Mouse (Mus musculus) cerebellum, adult 11 months (tissue): Measurements from ENCODE around the gene Hist1h1a.
"Not testable (repeated sequence)": the region's sequence is repeated elsewhere in the genome, so short reads cannot be mapped to it uniquely, and the experiment has no call there.

Experiments used
- DNase-seq: peaks from one replicate; pipeline ENCODE4 v3.0.0; 2022

Gene Hist1h1a

DNA sequence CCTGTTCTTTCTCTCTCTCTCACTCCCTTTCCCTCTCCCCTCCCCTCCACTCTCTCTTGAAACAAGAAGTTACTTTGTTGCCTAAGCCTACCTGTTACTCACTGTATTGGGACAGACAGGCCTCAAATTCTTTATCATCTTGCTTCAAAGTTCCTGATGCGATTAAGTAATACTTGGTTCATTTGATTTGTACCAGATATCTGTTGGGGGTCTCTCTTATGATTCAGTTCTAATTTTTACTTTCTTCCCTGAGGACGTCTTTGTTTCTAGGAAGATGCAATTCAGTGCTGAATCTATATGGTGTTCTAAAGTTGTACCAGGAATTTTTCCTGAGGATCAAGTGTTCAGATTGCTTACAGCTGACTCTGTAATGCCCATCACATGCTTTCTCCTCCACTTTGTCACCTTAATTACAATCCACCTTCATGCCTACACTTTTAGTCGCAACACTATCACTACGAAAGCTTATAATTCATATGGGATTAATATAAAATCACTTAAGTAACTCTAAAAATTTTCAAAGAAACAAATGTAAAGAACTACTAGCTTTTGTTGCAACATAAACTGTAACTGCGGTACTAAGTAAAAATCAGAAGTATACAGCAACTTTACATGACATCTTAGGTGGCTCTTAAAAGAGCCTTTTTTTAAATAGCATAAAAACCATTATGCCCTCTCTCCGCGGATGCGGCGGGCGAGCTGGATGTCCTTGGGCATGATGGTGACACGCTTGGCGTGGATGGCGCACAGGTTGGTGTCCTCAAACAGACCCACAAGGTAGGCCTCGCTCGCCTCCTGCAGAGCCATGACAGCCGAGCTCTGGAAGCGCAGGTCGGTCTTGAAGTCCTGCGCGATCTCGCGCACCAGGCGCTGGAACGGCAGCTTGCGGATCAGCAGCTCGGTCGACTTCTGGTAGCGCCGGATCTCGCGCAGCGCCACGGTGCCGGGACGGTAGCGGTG lies 18.8 kb upstream of the Hist1h1a start:
- DNase-seq = no peak

DNA sequence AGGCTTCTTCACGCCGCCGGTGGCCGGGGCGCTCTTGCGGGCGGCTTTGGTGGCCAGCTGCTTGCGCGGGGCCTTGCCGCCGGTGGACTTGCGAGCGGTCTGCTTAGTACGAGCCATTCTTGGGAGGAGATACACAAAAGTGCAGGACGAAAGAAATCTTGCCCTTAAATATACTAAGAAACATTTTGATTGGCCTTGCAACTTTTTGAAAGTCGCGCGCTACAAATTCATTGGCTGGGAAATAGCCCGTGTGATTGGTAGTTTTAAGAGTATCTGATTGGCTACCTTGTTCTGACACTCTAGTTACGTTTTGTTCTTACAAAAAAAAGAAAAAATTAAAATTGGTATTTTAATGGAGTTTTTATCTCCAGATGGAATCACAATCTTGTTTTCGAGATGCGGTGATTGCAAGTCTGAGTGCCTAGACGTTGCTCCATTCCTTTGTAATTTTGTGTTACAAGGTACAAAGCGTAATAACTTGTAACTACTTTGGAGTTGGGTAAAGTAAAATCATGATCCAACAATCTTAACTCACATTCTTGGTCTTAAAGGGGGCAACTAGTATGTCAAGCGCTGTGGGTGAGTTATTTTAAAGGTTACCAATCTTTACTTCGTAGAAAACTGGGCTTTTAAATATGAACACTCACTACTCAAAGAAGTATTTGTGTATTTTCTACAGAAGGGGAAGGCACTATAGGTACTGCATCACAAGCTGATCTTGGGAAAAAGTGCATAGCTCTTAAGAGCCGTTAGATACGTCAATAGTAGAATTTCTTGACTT lies 17.9 kb upstream of the Hist1h1a start, which contains the start of gene Hist1h3c:
Gene Hist1h3c, minus strand, starts transcription at position 222 of the 781 bp plus-strand sequence.
- peak; percentile 70 for DNase-seq

DNA sequence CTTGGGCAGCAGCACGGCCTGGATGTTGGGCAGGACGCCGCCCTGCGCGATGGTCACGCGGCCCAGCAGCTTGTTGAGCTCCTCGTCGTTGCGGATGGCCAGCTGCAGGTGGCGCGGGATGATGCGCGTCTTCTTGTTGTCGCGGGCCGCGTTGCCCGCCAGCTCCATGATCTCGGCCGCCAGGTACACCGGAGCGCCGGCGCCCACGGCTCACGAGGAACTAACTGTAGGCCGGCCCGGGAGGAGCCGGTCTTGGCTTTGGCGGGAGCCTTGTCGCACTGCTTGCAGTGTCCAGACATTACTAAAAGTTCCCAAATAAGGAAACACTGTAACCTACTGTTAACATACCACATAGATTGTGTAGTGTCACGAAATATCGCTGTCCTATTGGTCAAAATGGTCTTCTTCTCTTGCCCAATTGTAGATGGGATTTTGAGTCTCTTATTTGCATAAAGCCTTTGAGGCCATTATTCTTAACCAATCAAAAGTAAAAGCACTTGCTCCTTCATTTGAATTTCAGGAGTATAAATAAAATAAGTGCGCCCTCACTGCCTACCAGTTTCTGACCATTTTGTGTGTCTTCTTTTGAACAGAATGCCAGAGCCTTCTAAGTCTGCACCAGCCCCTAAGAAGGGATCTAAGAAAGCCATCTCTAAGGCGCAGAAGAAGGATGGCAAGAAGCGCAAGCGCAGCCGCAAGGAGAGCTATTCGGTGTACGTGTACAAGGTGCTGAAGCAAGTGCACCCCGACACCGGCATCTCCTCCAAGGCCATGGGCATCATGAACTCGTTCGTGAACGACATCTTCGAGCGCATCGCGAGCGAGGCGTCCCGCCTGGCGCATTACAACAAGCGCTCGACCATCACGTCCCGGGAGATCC lies 17.0 kb upstream of the Hist1h1a start, which contains the start of gene Hist1h2bb:
Gene Hist1h2bb, plus strand, starts transcription at position 534 of the 880 bp plus-strand sequence.
- DNase-seq = peak; percentile 70

DNA sequence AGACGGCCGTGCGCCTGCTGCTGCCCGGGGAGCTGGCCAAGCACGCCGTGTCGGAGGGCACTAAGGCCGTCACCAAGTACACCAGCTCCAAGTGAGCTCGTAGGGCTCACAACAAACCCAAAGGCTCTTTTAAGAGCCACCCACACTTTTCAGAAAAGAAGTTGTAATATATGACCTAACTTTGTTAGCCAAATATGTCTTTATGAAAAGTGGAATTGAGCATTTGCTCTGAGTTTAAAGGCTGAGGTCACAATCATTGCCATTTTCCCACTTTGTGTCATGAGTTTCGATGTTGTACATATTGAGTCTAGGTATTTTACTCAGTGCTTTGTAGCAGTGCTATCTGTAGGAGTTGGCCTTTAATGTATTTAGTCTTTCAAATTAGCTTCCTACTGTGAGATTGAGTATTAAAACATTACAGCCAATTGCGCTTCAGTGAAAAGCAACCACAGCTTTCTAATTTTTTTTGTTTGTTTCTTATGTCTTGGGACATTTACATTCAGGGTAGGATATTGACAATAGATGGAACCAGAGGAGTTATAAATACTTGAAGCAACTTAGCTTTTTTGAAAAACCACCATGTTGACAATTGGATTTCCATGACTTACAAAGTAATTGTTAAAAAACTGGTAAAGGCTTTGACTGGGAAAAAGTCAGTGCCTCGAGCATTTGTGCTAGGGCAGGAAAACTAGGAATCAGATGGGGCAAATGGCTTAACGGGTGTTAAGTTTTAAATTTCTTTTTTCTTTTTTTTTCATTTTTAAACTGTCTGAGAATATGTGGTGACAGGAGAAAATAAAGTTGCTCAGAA lies 16.2 kb upstream of the Hist1h1a start:
- DNase-seq = no peak

DNA sequence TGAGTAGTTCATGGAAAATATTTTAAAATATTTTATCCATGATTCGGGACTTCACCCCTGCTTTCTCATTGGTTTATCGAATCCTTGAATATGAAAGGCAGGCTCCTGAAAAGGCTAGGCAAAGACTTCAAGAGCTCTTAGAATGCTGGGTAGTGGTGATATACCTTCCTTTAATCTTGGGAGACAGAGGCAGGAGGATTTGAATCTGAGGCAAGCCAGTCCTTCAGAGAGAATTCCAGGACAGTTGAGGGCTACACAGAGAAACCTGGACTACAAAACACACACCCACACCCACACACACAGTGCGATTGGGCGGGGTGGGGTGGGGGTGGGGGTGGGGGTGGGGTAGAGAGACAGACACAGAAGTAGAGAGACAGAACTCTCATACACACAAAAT lies 15.6 kb upstream of the Hist1h1a start:
- no peak for DNase-seq

DNA sequence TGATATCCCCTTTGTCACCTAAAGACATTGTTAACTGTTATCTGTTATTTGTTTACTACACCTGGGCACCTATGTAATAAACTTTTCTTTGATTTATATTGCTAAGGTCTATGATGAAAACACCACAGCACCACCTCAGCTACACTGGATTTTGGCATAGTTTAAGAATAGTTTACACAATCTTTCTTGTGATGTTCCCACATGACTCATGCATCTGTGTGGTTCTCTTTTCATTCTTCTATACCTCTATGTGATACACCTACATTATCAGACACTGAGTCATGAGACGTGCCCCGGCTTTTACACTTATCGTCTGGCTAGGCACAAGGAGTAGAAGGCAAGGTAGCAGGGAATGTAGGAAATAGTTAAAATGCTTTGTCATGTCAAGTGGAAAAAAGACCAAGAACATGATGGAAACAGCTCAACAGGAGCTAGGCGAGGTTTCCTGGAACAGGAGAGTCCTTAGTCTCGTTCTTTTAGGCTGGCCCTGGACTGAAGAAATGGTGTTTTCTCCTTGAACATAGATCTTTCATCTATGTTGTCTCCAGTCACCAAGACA lies 13.8 kb upstream of the Hist1h1a start:
- no peak for DNase-seq

DNA sequence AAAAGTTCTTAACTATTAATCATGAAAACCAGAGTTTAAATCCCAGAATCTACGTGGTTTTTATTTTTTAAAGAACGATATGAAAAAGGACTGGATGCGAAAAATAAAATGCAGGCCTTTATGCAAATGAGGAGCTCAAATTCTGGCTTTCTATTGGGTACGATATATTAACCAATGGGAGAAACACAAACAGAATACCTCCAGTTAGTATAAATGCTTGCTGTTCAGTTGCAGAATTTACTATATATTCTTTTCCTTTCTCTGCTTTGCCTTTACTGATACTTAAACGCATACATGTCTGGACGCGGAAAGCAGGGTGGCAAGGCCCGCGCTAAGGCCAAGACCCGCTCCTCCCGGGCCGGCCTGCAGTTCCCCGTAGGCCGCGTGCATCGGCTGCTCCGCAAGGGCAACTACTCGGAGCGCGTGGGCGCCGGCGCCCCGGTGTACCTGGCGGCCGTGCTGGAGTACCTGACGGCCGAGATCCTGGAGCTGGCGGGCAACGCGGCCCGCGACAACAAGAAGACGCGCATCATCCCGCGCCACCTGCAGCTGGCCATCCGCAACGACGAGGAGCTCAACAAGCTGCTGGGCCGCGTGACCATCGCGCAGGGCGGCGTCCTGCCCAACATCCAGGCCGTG lies 12.5 kb upstream of the Hist1h1a start, which contains the start of gene Hist1h2ab:
Gene Hist1h2ab, plus strand, starts transcription at position 288 of the 639 bp plus-strand sequence.
- DNase-seq = not testable (repeated sequence)

DNA sequence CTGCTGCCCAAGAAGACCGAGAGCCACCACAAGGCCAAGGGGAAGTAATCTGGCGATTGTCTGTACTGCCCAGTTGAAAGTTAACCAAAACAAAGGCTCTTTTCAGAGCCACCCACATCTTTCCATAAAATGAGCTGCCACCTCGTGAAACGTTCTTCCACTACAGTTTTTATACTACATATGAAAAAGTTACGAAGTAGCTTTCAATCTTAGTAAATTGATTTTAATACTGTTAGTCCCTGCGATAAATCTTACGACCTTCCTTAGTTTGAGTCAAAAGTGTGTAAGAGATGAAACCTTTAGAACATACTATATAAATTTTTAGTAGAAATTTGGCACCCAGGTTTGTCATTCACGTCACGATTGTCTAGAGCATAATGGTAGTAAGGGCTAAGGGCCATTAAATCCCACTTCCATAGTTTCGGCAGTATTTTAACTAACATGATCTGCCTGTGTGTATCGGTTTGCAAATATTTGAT lies 11.9 kb upstream of the Hist1h1a start:
- DNase-seq = no peak

DNA sequence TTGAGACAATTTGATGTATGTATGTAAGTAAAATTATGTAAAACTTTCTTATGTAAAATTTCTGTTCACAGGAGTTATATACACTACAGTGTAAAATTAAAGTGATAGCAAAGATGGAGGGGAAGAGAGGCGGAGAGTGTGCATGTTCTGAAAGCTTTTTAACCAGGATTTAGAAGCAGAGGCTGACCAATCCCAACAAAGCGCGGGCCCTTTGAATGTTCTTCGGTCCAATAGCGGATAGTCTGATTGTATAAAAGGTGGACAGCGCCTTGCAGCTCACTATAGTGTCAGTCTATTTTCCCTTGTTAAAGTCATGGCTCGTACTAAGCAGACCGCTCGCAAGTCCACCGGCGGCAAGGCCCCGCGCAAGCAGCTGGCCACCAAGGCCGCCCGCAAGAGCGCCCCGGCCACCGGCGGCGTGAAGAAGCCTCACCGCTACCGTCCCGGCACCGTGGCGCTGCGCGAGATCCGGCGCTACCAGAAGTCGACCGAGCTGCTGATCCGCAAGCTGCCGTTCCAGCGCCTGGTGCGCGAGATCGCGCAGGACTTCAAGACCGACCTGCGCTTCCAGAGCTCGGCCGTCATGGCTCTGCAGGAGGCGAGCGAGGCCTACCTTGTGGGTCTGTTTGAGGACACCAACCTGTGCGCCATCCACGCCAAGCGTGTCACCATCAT lies 11.3 kb upstream of the Hist1h1a start, which contains the start of gene Hist1h3b:
Gene Hist1h3b, plus strand, starts transcription at position 201 of the 675 bp plus-strand sequence.
- DNase-seq = peak; percentile 59

DNA sequence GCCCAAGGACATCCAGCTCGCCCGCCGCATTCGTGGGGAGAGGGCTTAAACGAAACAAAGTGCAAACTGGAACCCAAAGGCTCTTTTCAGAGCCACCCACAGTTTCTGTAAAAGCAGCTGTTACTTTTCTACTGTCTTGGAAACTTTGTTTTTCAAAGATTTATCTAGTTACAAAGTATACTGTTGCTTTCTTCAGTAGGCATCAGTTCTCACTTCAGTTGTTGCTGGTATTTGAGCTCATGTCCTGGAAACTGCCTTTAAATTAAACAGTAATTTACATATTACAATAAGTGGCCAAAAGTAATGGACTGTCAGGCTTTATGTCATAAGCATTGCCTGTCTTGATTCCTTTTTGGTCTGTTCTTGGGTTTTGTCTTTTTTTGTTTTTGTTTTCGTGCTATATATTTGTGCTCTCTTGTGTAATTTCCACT lies 10.7 kb upstream of the Hist1h1a start:
- DNase-seq = no peak

DNA sequence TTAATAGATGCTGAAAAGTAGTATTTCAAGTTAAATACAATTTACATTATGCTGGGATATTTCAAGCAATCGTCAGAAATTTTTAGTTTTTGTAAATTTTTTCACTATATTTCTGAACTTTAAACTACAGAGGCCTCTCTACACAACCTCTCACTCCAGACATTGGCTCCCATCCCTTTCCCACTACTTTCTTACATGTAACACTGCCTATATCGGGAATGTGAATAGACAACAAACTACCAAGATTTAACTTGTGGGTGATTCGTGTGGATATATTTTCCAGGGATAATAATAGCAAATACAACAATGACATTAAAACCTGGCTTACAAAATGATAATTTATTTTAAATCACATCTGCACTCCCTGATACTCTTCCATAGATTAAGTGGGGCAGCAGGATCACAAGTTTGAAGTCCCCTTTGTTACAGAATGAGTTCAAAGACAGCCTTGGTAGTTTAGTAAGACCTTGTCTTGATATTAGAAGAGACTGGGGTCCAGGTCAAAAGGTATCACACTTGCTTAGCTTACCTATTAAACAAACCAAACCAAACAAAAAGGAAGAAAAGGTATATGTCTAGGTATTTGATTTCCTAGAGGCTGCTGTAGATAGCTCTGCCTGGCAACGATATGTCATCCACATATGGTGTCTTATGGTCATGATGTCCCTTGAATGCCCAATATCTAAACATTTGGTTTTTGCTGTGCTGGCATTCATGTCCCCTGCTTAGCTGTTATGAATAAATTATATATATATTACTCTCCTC lies 10.0 kb upstream of the Hist1h1a start:
- no peak for DNase-seq

DNA sequence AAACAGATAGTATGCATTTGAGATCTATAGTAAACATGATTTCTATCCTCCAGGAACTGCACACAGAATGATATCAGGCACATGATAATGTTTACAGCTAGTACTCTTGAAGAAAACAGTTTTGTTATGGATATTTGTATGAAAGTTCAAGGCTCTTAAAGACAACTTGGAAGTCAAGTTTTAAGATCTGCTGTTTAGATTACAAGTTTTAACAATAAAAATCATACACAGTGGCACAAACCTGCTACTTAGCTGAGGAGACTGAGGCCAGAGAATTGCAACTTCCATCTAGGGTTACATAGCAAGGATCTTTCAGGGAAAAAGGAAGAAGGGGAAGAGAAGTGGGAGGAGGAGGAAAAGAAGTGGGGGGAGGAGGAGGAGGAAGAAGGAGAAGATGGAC lies 8.5 kb upstream of the Hist1h1a start:
- DNase-seq = no peak

DNA sequence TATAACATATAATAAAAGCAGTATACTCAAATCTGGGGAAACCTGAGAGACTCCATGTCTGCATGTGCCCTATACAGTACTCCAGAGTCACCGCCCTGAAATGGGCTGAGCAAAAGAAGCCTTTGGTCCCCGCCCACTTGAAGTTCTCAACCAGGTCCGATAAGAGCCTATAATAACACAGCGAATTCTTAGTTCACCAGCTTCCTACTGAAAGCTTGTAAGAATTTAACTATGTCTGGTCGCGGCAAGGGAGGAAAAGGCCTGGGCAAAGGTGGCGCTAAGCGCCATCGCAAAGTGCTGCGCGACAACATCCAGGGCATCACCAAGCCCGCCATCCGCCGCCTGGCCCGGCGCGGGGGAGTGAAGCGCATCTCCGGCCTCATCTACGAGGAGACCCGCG lies 6.7 kb upstream of the Hist1h1a start, which contains the start of gene Hist1h4b:
Gene Hist1h4b, plus strand, starts transcription at position 224 of the 400 bp plus-strand sequence.
- DNase-seq = peak; percentile 79

DNA sequence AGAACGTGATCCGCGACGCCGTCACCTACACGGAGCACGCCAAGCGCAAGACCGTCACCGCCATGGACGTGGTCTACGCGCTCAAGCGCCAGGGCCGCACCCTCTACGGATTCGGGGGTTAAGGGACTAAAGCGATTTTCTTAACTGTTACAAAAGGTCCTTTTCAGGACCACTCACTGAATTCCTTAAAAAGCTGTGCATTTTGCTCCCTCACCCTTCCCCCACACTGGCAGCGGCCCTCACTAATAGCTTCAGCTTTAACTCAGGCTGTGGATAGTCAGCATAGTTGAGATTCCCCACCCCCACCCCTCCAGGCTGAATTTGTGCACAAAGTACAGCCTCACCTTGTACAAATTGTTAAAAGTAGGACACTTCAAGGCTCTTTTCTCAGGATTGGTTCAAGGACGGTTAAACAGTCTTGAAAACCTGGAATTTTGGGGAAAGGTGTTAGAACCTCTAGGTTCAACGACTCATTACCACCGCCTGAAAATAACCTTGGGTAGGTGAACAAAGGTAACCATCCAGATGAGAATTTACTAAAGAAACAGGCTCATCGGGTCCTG lies 6.2 kb upstream of the Hist1h1a start:
- DNase-seq = no peak

DNA sequence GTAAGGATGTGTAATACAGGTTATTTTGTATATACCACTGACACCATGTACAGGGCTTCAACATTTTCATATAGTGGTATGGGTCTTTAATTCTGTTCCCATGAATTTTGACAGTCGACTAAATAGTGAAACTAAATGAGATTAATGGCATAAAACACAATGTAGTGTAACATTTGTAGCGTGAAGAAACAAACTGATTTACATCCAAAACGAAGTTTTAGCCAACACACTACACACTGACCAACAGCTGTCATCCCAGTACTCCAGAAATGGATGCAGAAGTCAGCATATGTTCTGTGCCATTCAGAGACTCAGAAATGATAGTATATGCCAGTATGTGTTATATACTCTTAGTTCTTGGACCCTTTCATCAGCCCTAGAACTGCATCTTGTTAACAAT lies 5.5 kb upstream of the Hist1h1a start:
- DNase-seq = no peak

DNA sequence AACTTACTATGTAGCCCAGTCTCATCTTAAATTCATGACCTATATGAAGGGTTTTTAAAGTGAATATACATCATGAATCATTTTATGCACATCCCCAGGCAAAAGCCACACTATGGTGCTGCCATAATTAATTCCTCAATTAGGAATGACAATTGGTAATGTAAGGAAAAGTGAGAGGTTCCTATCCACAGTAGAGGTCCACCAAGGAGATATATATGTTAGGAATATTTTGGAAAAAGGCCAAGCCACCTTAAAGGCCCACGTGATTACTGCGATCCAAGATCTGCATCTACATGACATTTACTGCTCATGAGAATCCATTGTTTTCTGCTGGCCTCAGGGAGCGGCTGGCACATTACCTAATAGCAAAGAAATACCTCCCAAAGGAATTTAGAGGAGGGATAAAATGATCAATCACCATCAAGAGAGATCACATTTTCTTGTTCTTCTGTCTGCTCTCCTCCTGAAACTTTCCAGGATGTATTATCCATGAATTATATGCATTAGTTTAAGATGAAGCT lies 4.2 kb upstream of the Hist1h1a start:
- no peak for DNase-seq

DNA sequence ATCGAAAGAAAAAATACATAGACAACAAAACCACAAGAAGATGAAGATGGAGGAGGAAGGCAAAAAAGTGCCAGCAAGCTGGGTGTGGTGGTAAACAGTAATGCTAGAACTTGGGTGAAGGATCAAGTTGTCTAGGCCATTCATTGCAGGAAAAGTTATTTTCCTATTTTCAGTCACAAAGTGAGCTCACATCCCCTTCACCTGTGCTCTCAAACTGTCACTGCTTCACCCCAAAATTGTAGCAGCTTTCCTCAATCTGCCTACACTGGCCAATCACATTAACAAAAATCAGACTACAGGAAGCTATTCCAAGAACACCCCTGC lies 3.6 kb upstream of the Hist1h1a start:
- DNase-seq = no peak

DNA sequence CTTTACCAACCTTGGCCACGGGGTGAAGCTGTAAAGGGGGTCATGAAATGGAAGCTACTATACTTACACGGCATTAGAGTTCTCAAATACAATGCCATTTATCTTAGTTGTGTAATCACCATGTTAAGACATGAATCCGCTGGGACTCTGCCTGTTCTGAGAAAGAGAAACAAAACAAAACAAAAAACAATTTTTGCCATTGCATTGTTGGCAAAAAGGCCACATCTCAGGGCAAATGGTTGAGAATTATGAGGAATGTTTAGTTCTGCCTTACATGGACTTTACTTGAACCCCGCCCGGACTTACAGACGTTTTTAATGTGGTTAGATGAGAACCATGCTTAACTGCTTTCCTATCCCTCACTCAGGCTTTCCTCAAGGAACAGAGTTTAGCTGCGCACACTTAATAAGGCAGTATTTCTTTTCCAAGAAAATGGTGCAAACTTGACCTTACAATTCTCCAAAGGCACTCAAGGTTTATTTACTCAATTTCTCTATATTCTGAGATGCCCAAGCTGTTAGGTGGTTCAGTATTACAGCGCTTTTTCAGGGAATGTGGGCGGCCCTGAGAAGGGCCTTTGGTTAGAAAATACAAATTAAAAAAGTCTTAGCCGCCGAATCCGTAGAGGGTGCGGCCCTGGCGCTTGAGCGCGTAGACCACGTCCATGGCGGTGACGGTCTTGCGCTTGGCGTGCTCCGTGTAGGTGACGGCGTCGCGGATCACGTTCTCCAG lies 3.1 kb upstream of the Hist1h1a start:
- DNase-seq = no peak
